36 mouse cellular contexts compared by ENCODE assay signal in genomic region chr16:25268276-25268675, GRCm38 (mm10). TPM values are rescaled to one million over a fixed set of nuclear protein-coding genes. Genes with fewer than 3 reads are reported as not detected.
"Had no signal": no experiment of that assay in that cellular context is flagged by ENCODE, and none has a peak within 500 bp of the region (broad histone marks: within the 10 kb centered on the region; RNA-seq: fewer than 3 reads in every experiment).

No protein-coding gene starts in this region.

- H3K36me3 ChIP-seq: heart, embryonic 13.5 days; heart, embryonic 15.5 days; hindbrain, embryonic 12.5 days; intestine, embryonic 15.5 days; kidney, embryonic 15.5 days; limb, embryonic 10.5 days; limb, embryonic 12.5 days; liver, embryonic 13.5 days; liver, embryonic 15.5 days had no signal

- H3K9ac ChIP-seq: heart, embryonic 13.5 days; heart, embryonic 15.5 days; hindbrain, embryonic 12.5 days; hindbrain, embryonic 14.5 days; intestine, embryonic 15.5 days; kidney, embryonic 15.5 days; limb, embryonic 12.5 days; liver, embryonic 13.5 days; liver, embryonic 15.5 days; liver, postnatal 0 days had no signal

- H3K4me3 ChIP-seq: heart, embryonic 13.5 days; heart, embryonic 15.5 days; hindbrain, embryonic 12.5 days; intestine, embryonic 15.5 days; kidney, embryonic 15.5 days; layer of hippocampus, adult 2 months; left cerebral cortex, adult 2 months; limb, embryonic 10.5 days; limb, embryonic 12.5 days; liver, embryonic 13.5 days; liver, embryonic 15.5 days had no signal

- ATAC-seq: hindbrain, embryonic 16.5 days; inflammation-experienced regulatory T-cells, adult 6 months; intestine, embryonic 15.5 days; intestine, postnatal 0 days; liver, postnatal 0 days had no signal

- H3K27ac ChIP-seq: heart, embryonic 13.5 days; heart, embryonic 15.5 days; hindbrain, embryonic 12.5 days; hindbrain, embryonic 14.5 days; intestine, embryonic 15.5 days; kidney, embryonic 15.5 days; layer of hippocampus, adult 2 months; left cerebral cortex, adult 2 months; limb, embryonic 10.5 days; limb, embryonic 12.5 days; liver, embryonic 13.5 days; liver, embryonic 15.5 days had no signal

- H3K9me3 ChIP-seq: heart, embryonic 13.5 days; heart, embryonic 15.5 days; hindbrain, embryonic 12.5 days; intestine, embryonic 15.5 days; kidney, embryonic 15.5 days; limb, embryonic 10.5 days; limb, embryonic 12.5 days; liver, embryonic 13.5 days; liver, embryonic 15.5 days had no signal

- H3K4me1 ChIP-seq: hindbrain, embryonic 12.5 days; intestine, embryonic 15.5 days; kidney, embryonic 15.5 days; limb, embryonic 10.5 days; limb, embryonic 12.5 days; liver, embryonic 13.5 days; liver, embryonic 15.5 days had no signal

- H3K27me3 ChIP-seq: hindbrain, embryonic 12.5 days; intestine, embryonic 15.5 days; liver, embryonic 13.5 days had no signal

- DNase-seq: gastrocnemius, postnatal 14 days; gastrocnemius, postnatal 36 days; heart, adult 18-20 months; heart, postnatal 14 days; heart, postnatal 36 days; kidney, adult 18-20 months; kidney, adult 8-10 months; kidney, postnatal 10 days; kidney, postnatal 25 days; kidney, postnatal 4 days; liver; liver, embryonic 13.5 days; liver, postnatal 0 days had no signal

- H3K4me2 ChIP-seq: heart, embryonic 11.5 days; heart, embryonic 13.5 days; heart, embryonic 15.5 days; hindbrain, embryonic 12.5 days; hindbrain, embryonic 14.5 days; intestine, embryonic 15.5 days; kidney, embryonic 15.5 days; limb, embryonic 12.5 days; liver, embryonic 11.5 days; liver, embryonic 13.5 days; liver, embryonic 15.5 days had no signal

RNA-seq across cellular contexts. Expression of gene Tprg, which starts 18.3 kb away (rescaled TPM):
- total RNA-seq: gastrocnemius, adult 18-20 months; gastrocnemius, adult 8-10 months; gastrocnemius, postnatal 14 days; gastrocnemius, postnatal 36 days; heart, adult 18-20 months; heart, postnatal 14 days; heart, postnatal 36 days; hematopoietic stem cell, adult 5-6 weeks; layer of hippocampus, adult 2 months; layer of hippocampus, postnatal 10 days; layer of hippocampus, postnatal 25 days; left cerebral cortex, adult 2 months; left cerebral cortex, postnatal 14 days; left cerebral cortex, postnatal 36 days had no signal
- polyA plus RNA-seq: heart, embryonic 11.5 days; heart, embryonic 13.5 days; heart, embryonic 15.5 days; hindbrain, embryonic 12.5 days; hindbrain, embryonic 14.5 days; intestine, embryonic 15.5 days; intestine, postnatal 0 days; kidney, embryonic 15.5 days; limb, embryonic 10.5 days; limb, embryonic 12.5 days; liver, embryonic 11.5 days; liver, embryonic 13.5 days; liver, embryonic 15.5 days; liver, postnatal 0 days had no signal
